Mouse (Mus musculus) yolk sac, embryonic 10.5 days (tissue): ENCODE measurements around the gene Pcbd2.

ENCODE experiments used
- DNase-seq: peaks from one replicate; pipeline ENCODE4 v3.0.0-alpha.2; 2017; ENCODE audit warnings: low spot score

The Pcbd2 gene

GRCm38 (mm10) chr13:55733628-55734502, 6.7 kb downstream of the Pcbd2 start:
- DNase-seq, result no peak

GRCm38 (mm10) chr13:55737885-55738284, 10.7 kb downstream of the Pcbd2 start:
- no peak for DNase-seq

- DNase-seq, result no peak
These were observed 15.1 kb downstream of the Pcbd2 start for GRCm38 (mm10) chr13:55742306-55742705.

- no peak for DNase-seq
These were observed 27.2 kb downstream of the Pcbd2 start for GRCm38 (mm10) chr13:55754380-55754779.

- DNase-seq, result no peak
These were observed 29.6 kb downstream of the Pcbd2 start for GRCm38 (mm10) chr13:55756789-55757188.

- DNase-seq, result no peak
These were observed 30.5 kb downstream of the Pcbd2 start for GRCm38 (mm10) chr13:55757645-55758044.

GRCm38 (mm10) chr13:55760576-55760975, 33.4 kb downstream of the Pcbd2 start:
- DNase-seq, result no peak

- DNase-seq, result no peak
These were observed 34.3 kb downstream of the Pcbd2 start for GRCm38 (mm10) chr13:55761486-55761885.

- DNase-seq, result no peak
These were observed 47.2 kb downstream of the Pcbd2 start for GRCm38 (mm10) chr13:55774352-55774751.

- DNase-seq, result peak; percentile 30
These were observed 47.9 kb downstream of the Pcbd2 start for GRCm38 (mm10) chr13:55775056-55775455.

- no peak for DNase-seq
These were observed 57.1 kb downstream of the Pcbd2 start, which contains the start of gene Catsper3 for GRCm38 (mm10) chr13:55784268-55784667. TSS of gene Catsper3 (plus strand) at chr13:55784568.

GRCm38 (mm10) chr13:55786120-55786519, 59.0 kb downstream of the Pcbd2 start:
- DNase-seq, result no peak

GRCm38 (mm10) chr13:55801246-55801645, 74.1 kb downstream of the Pcbd2 start:
- DNase-seq, result no peak

GRCm38 (mm10) chr13:55803973-55804372, 76.8 kb downstream of the Pcbd2 start:
- no peak for DNase-seq

- DNase-seq, result no peak
These were observed 82.0 kb downstream of the Pcbd2 start for GRCm38 (mm10) chr13:55809041-55809623.

- DNase-seq, result no peak
These were observed 82.5 kb downstream of the Pcbd2 start for GRCm38 (mm10) chr13:55809707-55810106.

- DNase-seq, result no peak
These were observed 83.8 kb downstream of the Pcbd2 start for GRCm38 (mm10) chr13:55810947-55811346.

GRCm38 (mm10) chr13:55813490-55814016, 86.4 kb downstream of the Pcbd2 start:
- no peak for DNase-seq

GRCm38 (mm10) chr13:55814834-55815233, 87.7 kb downstream of the Pcbd2 start:
- no peak for DNase-seq

GRCm38 (mm10) chr13:55822499-55822898, 95.3 kb downstream of the Pcbd2 start:
- no peak for DNase-seq

GRCm38 (mm10) chr13:55824151-55824945, 97.2 kb downstream of the Pcbd2 start:
- peak; percentile 32 for DNase-seq

- DNase-seq, result peak; percentile 27
These were observed 98.1 kb downstream of the Pcbd2 start for GRCm38 (mm10) chr13:55825245-55825681.
